Mouse (Mus musculus) heart, adult 11 months (tissue): Measurements from ENCODE around the gene Fam178b.

ENCODE experiments used
- DNase-seq: peaks from one replicate; pipeline ENCODE4 v3.0.0; 2022

Fam178b gene

GRCm38 (mm10) chr1:36583408-36584116, 99.4 kb downstream of the Fam178b start:
- peak; percentile 79 for DNase-seq

GRCm38 (mm10) chr1:36582211-36582610, 100.8 kb downstream of the Fam178b start:
- peak; percentile 90 for DNase-seq

DNA sequence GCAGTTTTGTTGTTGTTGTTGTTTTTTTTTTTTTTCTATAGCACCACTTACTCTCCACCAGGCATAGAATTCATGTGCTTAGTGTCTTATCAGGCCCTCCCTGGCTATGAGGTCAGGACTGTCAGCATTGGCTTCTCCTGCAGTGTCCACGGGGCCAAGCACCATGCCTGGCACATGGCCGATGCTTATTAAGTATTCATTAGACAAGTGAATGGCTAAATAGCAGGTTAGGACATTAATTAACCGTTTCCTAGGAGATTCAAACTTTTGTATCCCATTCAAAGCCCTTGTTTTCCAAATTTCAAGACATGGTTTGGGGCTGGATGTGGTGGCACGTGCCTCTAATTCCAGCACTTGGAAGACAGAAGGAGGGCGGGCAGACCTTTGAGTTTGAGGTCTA, 101.7 kb downstream of the Fam178b start:
- peak; percentile 95 for DNase-seq

DNA sequence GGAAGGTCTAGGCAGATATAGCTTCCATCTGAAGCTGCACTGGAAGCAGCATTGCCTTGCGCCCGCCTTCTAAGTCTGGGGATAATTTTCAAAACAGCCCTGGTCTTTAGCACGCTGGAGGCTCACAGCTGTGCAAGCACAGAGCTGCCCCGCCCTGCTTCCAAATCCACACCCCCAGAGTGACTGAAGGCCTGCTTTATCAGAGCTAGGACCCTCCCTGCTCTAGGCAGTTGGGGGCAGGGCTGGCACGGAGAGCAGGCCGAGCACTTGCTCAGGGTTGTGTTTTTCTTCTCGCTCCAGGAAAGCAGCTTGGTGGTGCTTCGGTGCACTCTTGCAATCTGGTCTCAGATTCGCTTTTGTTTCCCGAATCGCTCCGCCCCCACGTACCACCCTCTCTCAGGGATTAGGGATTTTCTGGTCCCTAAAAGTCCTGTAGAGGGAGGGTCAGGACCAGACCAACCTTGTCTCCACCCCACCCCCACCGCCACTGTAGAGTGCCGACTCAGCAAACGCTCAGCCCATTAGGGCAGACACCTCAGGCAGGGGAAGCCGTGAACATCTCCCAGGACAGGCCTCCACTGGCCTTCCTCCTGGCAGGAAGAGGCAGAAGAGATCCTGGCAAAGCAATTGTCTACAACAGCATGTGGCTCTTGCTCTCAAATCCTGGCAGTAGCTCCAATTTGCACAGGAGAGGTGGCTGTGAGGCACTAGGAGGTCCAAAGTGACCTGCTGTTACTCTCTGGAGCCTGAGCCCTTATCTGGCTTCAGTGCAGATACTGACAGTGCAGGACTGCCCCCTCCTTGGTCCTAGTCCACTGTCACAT, 102.4 kb downstream of the Fam178b start:
- DNase-seq: peak; percentile 99

- DNase-seq: no peak
Observed at GRCm38 (mm10) chr1:36579974-36580383, 103.0 kb downstream of the Fam178b start.

DNA sequence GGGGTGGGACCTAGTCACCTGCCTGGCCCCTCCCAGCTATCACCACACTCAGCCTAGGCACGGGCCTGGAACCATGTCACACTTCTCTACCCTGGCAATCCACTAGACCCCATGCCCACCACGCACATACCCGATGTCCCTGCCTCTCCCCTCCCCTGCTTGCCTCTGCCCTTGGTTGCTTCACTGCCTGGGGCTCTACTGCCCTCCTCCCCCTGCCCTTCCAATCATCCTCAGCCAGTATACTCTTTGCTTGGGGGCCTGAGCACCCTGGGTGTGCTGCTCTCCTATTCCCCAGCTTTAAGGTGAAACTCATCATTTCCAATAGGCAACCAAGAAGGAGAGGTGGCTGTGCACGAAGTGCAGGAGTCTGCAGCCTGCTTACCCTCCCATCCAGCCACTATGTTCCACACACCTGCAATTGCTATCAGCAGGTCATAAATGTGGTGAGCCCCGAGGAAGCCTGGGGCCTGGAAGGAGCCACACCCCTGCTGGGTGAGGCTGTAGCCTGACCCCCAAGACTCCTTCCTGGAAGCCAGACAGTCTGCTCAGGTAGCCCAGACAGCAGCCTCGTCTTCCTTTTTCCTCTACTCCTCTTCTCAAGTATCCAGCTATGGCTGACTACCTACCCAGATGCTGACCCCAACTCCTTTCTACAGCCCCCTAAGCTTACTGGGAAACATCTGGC, 105.8 kb downstream of the Fam178b start:
- DNase-seq: peak; percentile 90

DNA sequence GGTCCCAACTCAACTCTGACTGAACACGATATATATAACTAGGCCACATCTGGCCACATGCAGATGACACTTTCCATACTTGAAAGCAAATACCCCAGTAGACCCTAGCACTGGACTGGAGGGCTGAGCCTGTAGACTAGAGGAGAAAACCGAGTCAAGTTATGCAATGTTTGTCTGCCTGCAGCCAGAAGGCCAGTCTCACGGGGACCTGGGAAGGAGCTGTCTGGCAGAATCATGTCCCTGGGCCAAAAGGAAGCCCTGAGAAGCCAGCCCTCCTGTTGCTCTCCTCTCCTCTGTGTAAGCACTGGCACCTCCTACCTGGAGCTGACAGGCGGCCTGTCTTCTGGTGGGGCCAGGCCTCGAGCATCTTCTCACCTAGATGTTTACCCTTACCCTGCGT, 107.6 kb downstream of the Fam178b start:
- peak; percentile 93 for DNase-seq

- DNase-seq: peak; percentile 94
Observed at GRCm38 (mm10) chr1:36574196-36574955, 108.6 kb downstream of the Fam178b start.

DNA sequence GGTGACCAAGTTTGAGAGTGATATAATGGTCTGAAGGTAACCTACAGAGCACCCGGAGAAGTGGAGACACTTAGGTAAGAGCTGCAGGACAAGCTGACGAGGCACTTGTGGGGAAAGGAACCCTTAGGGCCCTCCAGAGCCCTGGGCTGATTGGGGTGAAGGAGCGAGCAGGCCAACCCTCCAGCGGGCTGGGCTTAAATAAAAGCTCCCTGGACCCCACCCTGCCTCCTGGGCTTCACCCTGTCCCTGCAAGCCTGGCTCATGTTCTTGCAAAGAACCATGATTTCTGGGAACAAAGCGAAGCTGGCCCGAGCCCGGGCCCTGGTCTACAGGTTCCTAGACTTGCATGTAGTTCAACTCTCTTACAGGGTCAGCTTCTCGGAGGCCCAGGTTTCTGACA, 109.5 kb downstream of the Fam178b start:
- peak; percentile 93 for DNase-seq

GRCm38 (mm10) chr1:36572709-36573108, 110.3 kb downstream of the Fam178b start:
- DNase-seq: peak; percentile 99

GRCm38 (mm10) chr1:36572140-36572700, 110.8 kb downstream of the Fam178b start:
- peak; percentile 93 for DNase-seq

DNA sequence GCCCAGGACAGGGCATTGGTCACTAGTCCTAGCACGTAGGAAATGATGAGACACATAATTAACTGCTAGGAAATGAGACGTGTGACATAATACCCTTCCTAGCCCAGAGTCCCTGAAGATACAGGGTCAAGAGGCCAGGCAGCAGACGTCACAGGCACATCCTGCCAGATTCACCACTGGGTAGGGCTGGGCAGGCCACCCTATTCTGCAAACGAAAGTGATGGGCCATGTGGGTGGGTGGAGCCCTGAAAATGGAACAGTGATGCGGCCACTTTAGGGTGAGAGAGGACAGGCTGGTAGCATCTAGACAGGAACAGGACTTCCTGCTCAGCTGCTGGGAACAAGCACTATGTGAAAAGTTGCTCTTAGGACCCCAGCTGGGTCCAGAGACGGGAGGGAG, 111.4 kb downstream of the Fam178b start:
- DNase-seq: peak; percentile 99

DNA sequence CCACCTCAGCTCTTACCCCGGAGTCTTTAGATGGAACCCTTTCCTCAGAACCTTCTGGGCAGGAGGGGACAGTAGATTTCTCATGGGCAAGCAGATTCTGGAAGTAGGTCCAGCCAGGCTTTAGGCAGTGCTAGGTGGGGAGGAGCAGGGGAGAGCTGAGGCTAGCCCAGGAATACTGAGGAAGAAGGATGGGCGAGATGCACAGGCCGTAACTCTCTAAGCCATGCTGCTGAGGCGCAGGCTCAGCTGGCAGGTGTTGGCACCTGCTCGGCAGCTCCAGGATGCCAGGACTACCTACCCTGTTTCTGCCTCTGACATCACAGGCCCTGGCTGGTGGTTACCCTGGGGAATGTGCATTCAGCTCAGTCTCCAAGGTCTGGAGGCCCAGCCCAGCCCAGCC, 112.7 kb downstream of the Fam178b start:
- peak; percentile 92 for DNase-seq

DNA sequence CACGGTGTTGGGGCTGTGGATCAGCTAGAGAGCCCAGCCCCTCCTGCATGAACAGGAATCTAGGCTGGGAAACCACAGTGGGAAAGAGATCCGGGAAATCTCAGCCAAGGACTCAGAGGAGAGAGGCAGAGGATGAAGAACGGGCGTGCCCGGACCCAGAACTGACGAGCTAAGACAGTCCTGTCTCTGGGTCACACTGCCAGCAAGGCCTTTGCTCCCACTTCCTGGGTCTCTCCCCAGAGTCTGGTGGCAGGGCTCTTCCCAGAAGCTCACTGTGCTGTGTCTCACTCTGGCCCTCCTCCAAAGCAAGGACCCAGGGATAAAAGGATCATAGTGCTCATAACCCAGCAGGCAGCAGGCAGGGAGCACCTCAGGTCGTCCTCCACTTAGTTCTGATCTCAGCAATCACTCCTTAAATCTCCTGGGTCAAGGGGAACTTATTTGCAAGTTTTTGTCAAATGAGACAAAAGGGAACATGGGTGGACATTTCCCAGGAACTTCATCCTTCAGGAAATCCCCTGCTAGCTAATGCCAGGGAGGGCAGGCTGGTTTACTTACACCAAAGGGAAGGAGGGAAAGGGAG, 113.2 kb downstream of the Fam178b start:
- DNase-seq: peak; percentile 95

DNA sequence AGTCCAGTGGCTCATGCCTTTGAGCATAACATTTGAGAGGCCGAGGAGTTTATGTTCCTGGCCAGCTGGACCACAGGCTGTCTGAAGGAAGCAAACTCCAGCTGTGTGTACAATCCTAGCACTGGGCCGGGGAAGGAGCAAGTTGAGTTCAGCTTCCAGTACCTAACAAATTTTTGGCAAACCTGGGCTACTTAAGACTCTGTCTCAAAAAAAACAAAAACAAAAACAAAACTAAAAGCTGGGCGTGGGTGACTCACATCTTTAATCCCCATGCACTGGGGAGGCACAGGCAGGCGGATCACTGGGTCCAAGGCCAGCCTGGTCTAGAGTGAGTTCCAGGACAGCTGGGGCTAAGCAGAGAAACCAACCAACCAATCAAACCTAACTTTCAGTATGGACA, 114.2 kb downstream of the Fam178b start:
- peak; percentile 97 for DNase-seq

GRCm38 (mm10) chr1:36567818-36568603, 115.0 kb downstream of the Fam178b start:
- peak; percentile 90 for DNase-seq

DNA sequence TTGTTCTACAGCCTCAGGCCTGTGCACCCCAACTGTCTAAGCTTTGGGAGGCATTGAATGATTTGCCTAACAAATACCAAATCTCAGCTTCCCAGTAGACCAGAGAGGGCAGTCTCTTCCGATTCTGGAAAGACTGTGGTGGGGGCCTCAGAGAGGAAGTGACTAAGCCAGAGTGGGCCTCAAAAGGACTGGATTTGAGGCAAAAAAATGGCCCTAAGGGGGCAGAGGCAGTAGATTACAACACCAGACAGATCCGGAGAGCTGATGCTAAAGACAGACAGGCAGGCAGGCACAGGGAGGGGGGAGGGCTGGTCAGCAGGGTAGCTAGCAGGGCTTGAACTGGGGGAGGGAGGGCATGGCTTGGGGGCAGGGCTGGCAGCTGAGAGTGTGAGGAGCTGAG, 116.6 kb downstream of the Fam178b start:
- DNase-seq: no peak

DNA sequence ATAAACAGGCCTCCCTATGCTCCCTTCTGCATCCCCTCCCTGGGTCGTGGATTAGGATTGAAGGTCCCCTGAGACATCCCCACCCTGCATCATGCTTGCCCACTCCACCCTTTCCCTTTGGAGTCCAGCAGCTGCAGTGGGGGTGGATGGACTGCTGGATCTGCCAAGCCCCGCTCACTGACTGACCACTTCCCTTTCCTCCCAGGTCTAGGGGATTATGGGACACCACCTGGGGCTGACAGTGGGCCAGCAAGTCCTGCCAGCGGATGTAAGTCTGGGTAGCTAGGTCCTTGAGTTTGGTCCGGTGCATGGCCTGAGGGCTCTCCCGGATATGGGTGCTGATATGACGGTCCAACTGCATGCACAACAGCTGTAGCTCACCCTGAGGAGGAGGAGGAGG, 118.9 kb downstream of the Fam178b start:
- peak; percentile 99 for DNase-seq

GRCm38 (mm10) chr1:36563632-36564031, 119.4 kb downstream of the Fam178b start:
- peak; percentile 91 for DNase-seq

- peak; percentile 97 for DNase-seq
Observed at GRCm38 (mm10) chr1:36563197-36563596, 119.8 kb downstream of the Fam178b start.

GRCm38 (mm10) chr1:36562388-36562787, 120.6 kb downstream of the Fam178b start:
- DNase-seq: peak; percentile 94
